Mouse (Mus musculus) hindbrain, embryonic 15.5 days (tissue): ENCODE measurements at regions not wholly inside any gene's neighbourhood (a gene's known extent, or its start where the extent isn't known, plus 50 kb on each side); places are given as distances from the start of the nearest gene placed in this dataset.

ENCODE experiments used
- ATAC-seq: fragments of 200-750 bp; cut with Nextera tagmentation; 2 replicates; pipeline ENCODE4 v1.8.0; 2017; ENCODE audit warnings: low read depth, moderate number of reproducible peaks, moderate TSS enrichment; ENCODE audit not compliant: low FRiP score
- H3K27ac ChIP-seq: fragments of 300-500 bp; sonication (generic); replicated peaks from 2 replicates; pipeline ENCODE4 v1.5.1; 2015; ENCODE audit warnings: mild to moderate bottlenecking, inconsistent platforms
- H3K27me3 ChIP-seq: fragments of 300-500 bp; sonication (generic); 2 replicates; pipeline ENCODE4 v1.6.1; 2015; ENCODE audit warnings: control low read depth, inconsistent platforms
- H3K36me3 ChIP-seq: fragments of 300-500 bp; sonication (generic); 2 replicates; pipeline ENCODE4 v1.6.1; 2015; ENCODE audit warnings: control low read depth, inconsistent platforms
- H3K4me1 ChIP-seq: fragments of 300-500 bp; sonication (generic); replicated peaks from 2 replicates; pipeline ENCODE4 v1.6.1; 2015; ENCODE audit warnings: control low read depth, inconsistent platforms
- H3K4me2 ChIP-seq: fragments of 300-500 bp; sonication (generic); 2 replicates; pipeline ENCODE4 v1.6.1; 2015; ENCODE audit warnings: moderate library complexity, mild to moderate bottlenecking, inconsistent platforms
- H3K4me3 ChIP-seq: fragments of 300-500 bp; sonication (generic); 2 replicates; pipeline ENCODE4 v1.5.1; 2015; ENCODE audit warnings: mild to moderate bottlenecking, inconsistent platforms
- H3K9ac ChIP-seq: fragments of 300-500 bp; sonication (generic); 2 replicates; pipeline ENCODE4 v1.6.1; 2015; ENCODE audit warnings: inconsistent platforms
- H3K9me3 ChIP-seq: fragments of 300-500 bp; sonication (generic); 2 replicates; pipeline ENCODE4 v1.6.1; 2016; ENCODE audit warnings: control low read depth, inconsistent platforms
- WGBS: fragments of 180-500 bp; shearing (Covaris S2); methylation state at CpG from one replicate; pipeline ENCODE4 v1.1.7; 2015; 5-methylcytosine and 5-hydroxymethylcytosine counted together

DNA sequence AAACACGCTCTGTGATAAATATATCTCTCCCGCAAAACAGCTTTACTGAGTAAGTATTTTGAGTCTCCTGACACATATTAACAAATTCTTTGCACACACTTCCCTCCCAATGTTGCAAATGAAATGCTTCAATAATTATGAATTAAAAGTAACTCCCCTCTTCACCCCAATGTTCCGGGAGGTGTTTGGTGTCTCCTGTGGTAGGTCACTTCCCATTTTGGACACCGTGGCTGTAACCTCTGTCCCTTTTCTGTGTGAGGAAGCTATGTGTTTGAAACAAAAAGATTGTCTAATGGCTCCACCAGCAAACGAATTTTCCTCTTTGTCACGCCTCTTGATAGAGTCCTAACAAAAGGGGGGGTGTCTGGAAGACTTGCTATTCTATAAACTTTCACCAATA lies 122.5 kb upstream of the Adgrl2 start:
- Histone ChIP-seq H3K9me3 (no peaks in the 10 kb centered on the region), H3K9ac (no peak overlapping the region), H3K4me2 (no peak overlapping the region), H3K4me1 (no peaks in the 10 kb centered on the region), H3K27ac (no peak overlapping the region), H3K4me3 (no peak overlapping the region), H3K36me3 (no peaks in the 10 kb centered on the region), H3K27me3 (no peaks in the 10 kb centered on the region)
- 79% methylated on average over 6 of the region's 6 CpGs for WGBS
- no peak for ATAC-seq

DNA sequence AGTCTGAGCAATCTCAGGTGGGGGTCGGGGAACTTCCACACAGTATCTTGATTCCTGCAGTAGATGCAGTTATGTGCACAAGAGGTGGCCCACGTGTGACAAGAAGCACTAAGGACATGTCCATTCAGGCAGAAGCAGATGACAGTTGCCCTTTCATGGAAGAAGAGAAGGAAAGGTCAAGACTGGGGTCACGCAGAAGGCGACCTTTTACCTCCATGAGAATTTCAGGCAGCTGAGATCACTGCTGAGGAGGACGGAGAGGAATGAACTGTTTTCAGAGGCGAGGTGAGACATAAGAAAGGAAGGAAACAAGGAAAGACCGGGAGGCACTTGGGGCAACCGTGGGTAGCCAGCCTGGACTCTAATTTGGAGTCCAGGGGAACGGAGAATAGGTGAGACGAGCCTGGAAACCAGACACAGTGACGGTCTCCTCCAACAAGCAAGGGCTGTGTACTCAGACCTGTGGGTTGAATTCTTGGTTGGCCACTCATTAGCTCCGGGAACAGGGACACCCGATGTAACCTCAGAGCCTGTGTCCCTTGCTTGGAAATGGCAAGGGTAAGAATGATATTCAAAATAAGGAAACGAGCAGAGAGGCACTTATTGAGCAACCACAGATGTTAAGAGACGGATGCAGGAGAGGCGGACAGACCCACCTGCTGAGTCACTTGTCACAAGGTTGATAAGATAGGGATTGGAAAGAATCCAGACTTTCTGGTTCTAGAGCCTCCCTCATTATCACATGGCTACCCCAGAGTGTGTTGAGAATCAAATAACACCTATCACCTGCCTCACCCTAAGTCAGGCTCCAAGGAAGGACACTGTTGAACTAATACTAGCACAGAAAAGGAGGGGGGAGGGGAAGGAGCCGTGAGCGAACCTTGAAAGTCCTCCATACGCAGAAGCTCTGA lies 121.4 kb upstream of the Adgrl2 start:
- ATAC-seq, result no peak
- Histone ChIP-seq H3K4me1 (no peaks in the 10 kb centered on the region), H3K9ac (no peak overlapping the region), H3K27ac (no peak overlapping the region), H3K4me2 (no peak overlapping the region), H3K4me3 (no peak overlapping the region), H3K36me3 (no peaks in the 10 kb centered on the region), H3K9me3 (no peaks in the 10 kb centered on the region), H3K27me3 (no peaks in the 10 kb centered on the region)
- WGBS, result 62% methylated on average over 19 of the region's 19 CpGs

DNA sequence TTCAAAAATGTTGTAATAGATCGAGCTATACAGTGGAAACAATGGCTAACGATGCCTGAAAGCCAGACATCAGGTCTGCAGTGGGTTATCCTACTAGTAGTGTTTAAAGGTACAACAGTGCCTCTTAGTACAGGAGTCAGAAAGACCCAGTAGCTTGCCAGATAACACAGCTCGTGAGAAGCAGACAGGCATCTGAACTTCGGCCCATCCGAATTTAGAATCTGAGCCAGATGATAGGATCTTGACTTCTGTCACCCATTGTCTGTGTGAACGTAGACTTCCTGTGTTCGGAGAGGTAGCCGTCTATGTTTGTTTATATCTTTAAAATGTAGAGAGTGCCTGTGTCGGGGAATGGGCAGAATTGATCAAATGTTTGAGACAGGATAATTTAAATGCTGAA lies 120.5 kb upstream of the Adgrl2 start:
- Histone ChIP-seq H3K4me3 (no peak overlapping the region), H3K27ac (no peak overlapping the region), H3K9me3 (no peaks in the 10 kb centered on the region), H3K27me3 (no peaks in the 10 kb centered on the region), H3K9ac (no peak overlapping the region), H3K4me1 (no peaks in the 10 kb centered on the region), H3K4me2 (no peak overlapping the region), H3K36me3 (no peaks in the 10 kb centered on the region)
- ATAC-seq, result no peak
- WGBS, result 70% methylated on average over 9 of the region's 9 CpGs

DNA sequence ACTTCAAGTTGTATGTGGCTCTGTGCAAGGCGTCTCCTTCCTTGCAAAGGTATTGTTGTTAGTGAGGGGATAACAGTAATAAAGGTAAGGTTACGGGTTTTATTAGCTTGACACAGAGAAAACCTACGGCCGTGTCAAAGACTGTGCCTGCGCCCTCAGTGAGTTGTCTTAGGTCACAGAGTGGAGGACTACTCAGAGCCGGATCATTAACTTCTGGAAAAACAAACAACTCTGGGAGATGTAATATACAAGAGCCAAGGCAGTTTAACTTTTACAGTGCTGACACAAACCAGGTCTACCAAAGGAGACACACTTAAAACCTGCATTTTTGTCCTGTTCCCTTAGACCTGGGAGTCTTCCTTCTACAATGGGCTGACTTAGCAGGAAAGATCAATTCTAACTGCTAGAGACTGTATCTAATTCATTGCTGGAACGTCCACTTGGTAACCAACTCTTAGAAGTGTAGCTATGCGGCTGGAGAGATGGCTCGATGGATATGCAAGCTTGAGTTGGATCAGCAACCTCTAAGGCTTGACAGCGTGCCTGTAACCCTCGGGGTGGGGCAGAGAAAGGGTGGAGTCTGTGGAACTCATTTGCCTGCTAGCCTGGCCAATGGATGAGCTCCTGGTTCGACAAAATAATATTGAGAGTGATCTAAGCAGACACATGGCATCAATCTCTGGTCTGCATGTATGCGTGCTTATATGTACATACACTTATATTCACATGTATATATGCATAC lies 115.5 kb upstream of the Adgrl2 start:
- Histone ChIP-seq H3K27me3 (no peaks in the 10 kb centered on the region), H3K9ac (no peak overlapping the region), H3K36me3 (no peaks in the 10 kb centered on the region), H3K4me3 (no peak overlapping the region), H3K27ac (no peak overlapping the region), H3K4me2 (no peak overlapping the region), H3K9me3 (no peaks in the 10 kb centered on the region), H3K4me1 (0 out of 2 replicates have a peak, but pooled peaks cover 8% of the 10 kb centered on the region)
- no peak for ATAC-seq
- WGBS, result 87% methylated on average over 13 of the region's 13 CpGs

DNA sequence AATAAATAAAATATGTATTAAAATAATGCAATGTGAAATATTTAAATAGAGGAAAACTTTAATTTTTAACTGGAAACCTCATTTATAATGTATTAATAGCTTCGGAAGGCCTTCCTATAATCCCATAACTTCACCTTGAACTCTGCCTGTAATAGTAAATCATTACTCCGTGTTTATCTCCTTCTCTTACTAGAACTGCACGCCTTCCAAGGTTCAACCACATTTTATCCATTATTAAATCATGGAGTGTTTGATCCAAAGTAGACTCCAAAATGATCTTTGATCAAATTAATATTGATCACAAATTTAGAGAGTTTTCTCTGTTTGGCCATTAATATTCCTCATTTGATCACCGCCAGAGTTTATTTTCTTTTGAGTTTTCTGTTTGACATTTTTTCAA lies 114.8 kb upstream of the Adgrl2 start:
- Histone ChIP-seq H3K9ac (no peak overlapping the region), H3K9me3 (no peaks in the 10 kb centered on the region), H3K4me1 (0 out of 2 replicates have a peak, but pooled peaks cover 8% of the 10 kb centered on the region), H3K27ac (no peak overlapping the region), H3K36me3 (no peaks in the 10 kb centered on the region), H3K4me3 (no peak overlapping the region), H3K27me3 (no peaks in the 10 kb centered on the region), H3K4me2 (no peak overlapping the region)
- no peak for ATAC-seq
- 97% methylated on average over 4 of the region's 4 CpGs for WGBS

DNA sequence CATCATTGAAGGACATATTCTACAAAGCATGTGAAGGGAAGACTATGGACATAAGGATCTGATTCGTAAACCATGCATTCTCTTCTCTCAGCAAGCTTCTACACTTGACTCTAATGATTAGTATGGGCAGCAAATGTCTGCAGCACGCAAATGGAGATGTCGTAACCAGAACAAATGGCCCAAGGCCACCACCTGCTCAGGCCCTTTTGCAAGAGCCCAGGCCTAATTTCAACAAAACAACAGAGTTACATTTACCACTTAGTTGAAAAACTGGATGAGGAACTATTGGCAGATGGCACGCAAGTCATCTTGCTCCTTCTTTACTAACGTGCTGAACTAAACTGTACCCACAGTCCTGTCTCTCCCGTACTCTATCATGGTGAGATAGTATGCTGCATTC lies 113.7 kb upstream of the Adgrl2 start:
- no peaks in the 10 kb centered on the region for H3K36me3 ChIP-seq
- 0 out of 2 replicates have a peak, but pooled peaks cover 8% of the 10 kb centered on the region for H3K4me1 ChIP-seq
- no peak overlapping the region for H3K9ac ChIP-seq
- H3K4me3 ChIP-seq, result no peak overlapping the region
- ATAC-seq, result no peak
- no peak overlapping the region for H3K27ac ChIP-seq
- H3K9me3 ChIP-seq, result no peaks in the 10 kb centered on the region
- WGBS, result 77% methylated on average over 6 of the region's 6 CpGs
- no peaks in the 10 kb centered on the region for H3K27me3 ChIP-seq
- no peak overlapping the region for H3K4me2 ChIP-seq

DNA sequence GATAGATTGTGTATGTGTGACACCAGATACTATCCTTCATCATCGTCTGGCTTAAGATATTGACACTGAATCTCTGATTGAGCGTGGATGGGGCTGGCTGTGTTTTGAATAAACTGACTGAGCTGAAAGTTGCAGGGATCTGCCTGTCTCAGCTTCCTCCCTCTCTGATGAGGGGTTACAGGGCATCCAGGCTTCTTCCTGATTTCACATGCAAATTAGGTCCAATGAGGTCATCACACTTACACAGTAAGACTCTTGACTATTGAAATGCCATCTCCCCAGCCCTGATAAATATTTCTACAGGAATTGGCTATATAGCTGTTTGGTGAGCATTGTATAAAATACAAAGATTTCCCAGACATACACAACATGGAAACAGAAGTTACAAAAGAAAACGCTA lies 113.1 kb upstream of the Adgrl2 start:
- Histone ChIP-seq H3K9ac (no peak overlapping the region), H3K36me3 (no peaks in the 10 kb centered on the region), H3K9me3 (no peaks in the 10 kb centered on the region), H3K4me1 (0 out of 2 replicates have a peak, but pooled peaks cover 8% of the 10 kb centered on the region), H3K27ac (no peak overlapping the region), H3K4me2 (no peak overlapping the region), H3K27me3 (no peaks in the 10 kb centered on the region), H3K4me3 (no peak overlapping the region)
- 95% methylated on average over 3 of the region's 3 CpGs for WGBS
- ATAC-seq, result no peak

DNA sequence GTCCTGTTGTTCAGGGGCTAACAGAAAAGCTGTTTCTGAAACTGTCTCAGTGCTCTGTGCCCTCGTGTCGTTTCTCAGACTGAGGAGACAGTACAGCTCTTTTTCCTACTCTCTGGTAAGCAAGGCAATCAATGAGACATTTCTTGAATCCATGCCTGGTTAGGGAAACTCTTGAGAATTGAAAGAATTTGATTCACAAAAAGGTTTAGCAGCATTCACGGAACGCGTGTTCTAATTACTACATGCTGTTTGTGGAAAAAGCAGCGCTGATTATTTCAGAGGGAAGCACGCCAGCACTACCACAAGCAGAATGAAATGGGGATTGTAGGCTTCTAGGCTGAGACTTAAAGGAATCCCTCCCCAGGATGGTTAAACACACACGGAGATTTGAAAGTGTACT lies 112.5 kb upstream of the Adgrl2 start:
- no peaks in the 10 kb centered on the region for H3K27me3 ChIP-seq
- ATAC-seq, result no peak
- no peaks in the 10 kb centered on the region for H3K9me3 ChIP-seq
- 0 out of 2 replicates have a peak, but pooled peaks cover 8% of the 10 kb centered on the region for H3K4me1 ChIP-seq
- no peak overlapping the region for H3K27ac ChIP-seq
- no peak overlapping the region for H3K9ac ChIP-seq
- 51% methylated on average over 8 of the region's 8 CpGs for WGBS
- H3K36me3 ChIP-seq, result no peaks in the 10 kb centered on the region
- H3K4me2 ChIP-seq, result no peak overlapping the region
- H3K4me3 ChIP-seq, result no peak overlapping the region

DNA sequence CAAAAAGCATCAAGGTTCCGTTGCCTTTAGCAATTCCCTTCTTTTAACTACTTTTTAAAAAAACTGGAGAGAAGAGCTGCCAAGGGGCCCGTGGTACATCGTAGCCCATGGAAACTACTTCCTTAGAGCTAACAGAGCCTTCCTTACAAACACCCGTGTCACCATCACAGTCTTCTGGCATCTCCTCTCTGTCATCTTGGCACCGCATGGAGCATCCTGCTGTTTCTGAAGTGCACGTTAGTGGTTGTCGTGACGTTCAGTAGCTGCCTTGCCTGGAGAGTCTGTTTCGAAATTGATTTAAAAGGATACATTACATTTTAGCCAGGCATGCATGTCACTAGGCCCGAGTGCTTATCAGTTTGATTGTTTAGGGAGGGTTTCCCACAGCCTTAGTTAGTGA lies 111.4 kb upstream of the Adgrl2 start:
- 0 out of 2 replicates have a peak, but pooled peaks cover 8% of the 10 kb centered on the region for H3K4me1 ChIP-seq
- no peak for ATAC-seq
- H3K4me3 ChIP-seq, result no peak overlapping the region
- H3K27me3 ChIP-seq, result no peaks in the 10 kb centered on the region
- H3K4me2 ChIP-seq, result no peak overlapping the region
- H3K36me3 ChIP-seq, result no peaks in the 10 kb centered on the region
- H3K9ac ChIP-seq, result no peak overlapping the region
- no peaks in the 10 kb centered on the region for H3K9me3 ChIP-seq
- no peak overlapping the region for H3K27ac ChIP-seq
- 64% methylated on average over 10 of the region's 10 CpGs for WGBS

DNA sequence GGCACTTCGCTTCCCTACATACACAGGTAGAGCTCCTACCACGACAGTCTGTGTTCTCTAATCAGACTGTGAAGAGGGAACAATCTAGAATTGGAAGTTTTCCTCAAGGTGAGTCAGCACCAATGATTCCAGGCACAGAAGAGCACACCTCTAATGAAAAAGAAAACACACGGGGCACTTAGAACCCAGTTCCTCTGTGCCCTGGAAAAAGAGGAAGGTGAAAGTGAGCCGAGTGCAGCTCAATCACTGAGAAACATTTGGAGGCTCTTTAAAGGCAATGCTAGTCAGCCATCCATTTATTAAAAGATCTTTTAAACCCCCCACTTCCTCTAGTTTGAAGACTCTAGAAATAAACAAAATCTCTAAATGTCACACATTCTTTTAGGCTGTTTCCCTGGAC lies 108.4 kb upstream of the Adgrl2 start:
- Histone ChIP-seq H3K27ac (no peak overlapping the region), H3K4me1 (0 out of 2 replicates have a peak, but pooled peaks cover 8% of the 10 kb centered on the region), H3K9me3 (no peaks in the 10 kb centered on the region), H3K4me3 (no peak overlapping the region), H3K36me3 (no peaks in the 10 kb centered on the region), H3K9ac (no peak overlapping the region), H3K4me2 (no peak overlapping the region), H3K27me3 (no peaks in the 10 kb centered on the region)
- ATAC-seq, result no peak
- 82% methylated on average over 4 of the region's 4 CpGs for WGBS

DNA sequence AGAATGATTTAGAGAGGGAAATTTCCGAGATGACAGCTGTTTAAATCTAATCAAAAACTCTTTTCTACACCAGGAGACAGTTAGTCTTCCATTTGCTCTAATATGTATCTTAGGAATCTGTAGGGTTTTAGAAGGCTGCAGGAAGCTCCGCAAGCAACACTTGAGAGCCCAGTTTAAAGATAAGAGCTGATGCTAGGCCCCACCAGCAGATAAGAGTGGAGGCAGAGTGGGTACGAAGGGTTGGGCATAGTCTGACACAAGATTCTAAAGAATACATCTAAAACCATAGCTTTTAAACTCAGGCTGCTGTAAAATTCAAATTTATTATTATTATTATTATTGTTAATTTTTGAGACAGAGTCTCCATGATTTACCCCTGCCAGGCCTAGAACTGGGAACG lies 106.7 kb upstream of the Adgrl2 start:
- Histone ChIP-seq H3K9me3 (no peaks in the 10 kb centered on the region), H3K9ac (no peak overlapping the region), H3K36me3 (no peaks in the 10 kb centered on the region), H3K4me1 (no peaks in the 10 kb centered on the region; the same call in 1 of the 2 replicates), H3K4me3 (no peak overlapping the region), H3K27ac (no peak overlapping the region), H3K4me2 (no peak overlapping the region), H3K27me3 (no peaks in the 10 kb centered on the region)
- no peak for ATAC-seq
- WGBS, result 81% methylated on average over 4 of the region's 4 CpGs

DNA sequence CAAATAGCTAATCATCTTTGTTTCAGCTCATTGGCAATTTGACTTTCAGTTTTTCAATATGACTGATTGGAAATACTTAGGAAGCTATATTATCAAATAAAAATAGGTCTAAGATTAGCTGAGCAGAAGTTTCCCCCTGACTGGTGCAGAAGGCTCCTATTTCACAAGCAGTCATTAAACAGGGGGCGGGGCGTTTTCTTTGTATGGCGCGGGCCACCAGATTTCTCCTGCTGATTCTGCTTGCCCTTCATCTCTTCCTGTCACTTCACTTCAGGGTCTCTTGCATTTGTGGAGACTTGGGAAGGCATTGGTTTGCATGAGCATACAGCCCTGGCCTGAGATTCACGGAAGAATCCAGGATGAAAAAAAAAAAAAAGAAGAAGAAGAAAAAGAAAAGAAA lies 102.3 kb upstream of the Adgrl2 start:
- Histone ChIP-seq H3K27ac (no peak overlapping the region), H3K9ac (no peak overlapping the region), H3K4me1 (peaks cover 12% of the 10 kb centered on the region), H3K9me3 (no peaks in the 10 kb centered on the region), H3K36me3 (no peaks in the 10 kb centered on the region), H3K4me2 (no peak overlapping the region), H3K4me3 (no peak overlapping the region), H3K27me3 (peaks cover under 1% of the 10 kb centered on the region; the same call in 1 of the 2 replicates)
- ATAC-seq, result no peak
- WGBS, result 7% methylated on average over 5 of the region's 5 CpGs
